Mouse (Mus musculus) lung, adult 2 months (tissue): ENCODE results near the gene Celf5.

Experiments used
- CTCF ChIP-seq: fragments of 200-500 bp; IDR thresholded peaks from 2 replicates; pipeline ENCODE4 v1.5.1; 2011; ENCODE audit warnings: mild to moderate bottlenecking, low read length, control low read depth; ENCODE audit not compliant: insufficient read depth
- POLR2A ChIP-seq: fragments of 200-500 bp; IDR thresholded peaks from 2 replicates; pipeline ENCODE4 v1.6.1; 2011; ENCODE audit warnings: low read depth, mild to moderate bottlenecking, control low read depth, low read length, borderline replicate concordance; ENCODE audit errors: extremely low read depth

DNA sequence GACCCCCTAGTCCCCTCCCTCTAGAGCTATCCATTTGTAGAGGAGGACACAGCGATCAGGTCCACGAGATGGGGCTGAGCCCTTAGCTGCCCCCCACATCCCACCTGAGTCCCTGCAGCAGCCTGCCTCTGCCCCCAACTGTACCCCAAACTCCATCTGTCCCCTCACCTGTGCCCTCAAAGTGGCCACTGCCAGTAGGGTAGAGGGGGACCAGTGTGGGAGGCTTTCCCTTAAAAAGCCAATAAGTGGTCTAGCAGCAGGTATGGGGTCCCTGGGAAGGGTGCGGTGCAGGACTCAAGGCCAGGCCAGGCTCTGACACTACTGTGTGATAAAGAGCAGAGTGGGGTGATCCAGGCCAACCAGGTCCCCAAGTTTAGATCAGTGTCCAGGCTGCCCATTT, 55.2 kb downstream of the Celf5 start:
- TF ChIP-seq CTCF (no peak), POLR2A (no peak)
